Mouse (Mus musculus): ENCODE data around the gene Arhgap45.

GRCm38 (mm10) chr10:80015583-80015982 is 870 bp upstream of the Arhgap45 start:
- no peak for TF ChIP-seq CTCF (IDR thresholded peaks at IDR 0.05; ENCODE audit: low read depth, low read length)
- no peak for TF ChIP-seq POLR2A (IDR thresholded peaks at IDR 0.05; ENCODE audit: borderline replicate concordance, low read depth, low read length)

All from bone marrow macrophage, adult 2 months (primary cell).